25 mouse cellular contexts compared by ENCODE assay signal in genomic region chr8:34355059-34355458, GRCm38 (mm10).
DNase-seq lines count a peak whose midpoint lies in the region; ATAC-seq and TF ChIP-seq lines count a peak whose summit lies in the region.
"Had no signal": no experiment of that assay in that cellular context is flagged by ENCODE, and none has a peak within 500 bp of the region (broad histone marks: within the 10 kb centered on the region; RNA-seq: fewer than 3 reads in every experiment).

No protein-coding gene starts in this region.

- ATAC-seq in forebrain, embryonic 14.5 days: no peak
- no peak for ATAC-seq in forebrain, postnatal 0 days
- no peak for ATAC-seq in midbrain, embryonic 13.5 days
- ATAC-seq: CD4-positive, CD25-positive, alpha-beta regulatory T cell, adult 4 months; hindbrain, embryonic 16.5 days; intestine, embryonic 15.5 days had no signal

- no peak overlapping the region for H3K4me2 ChIP-seq in forebrain, embryonic 14.5 days (ENCODE audit: low read length)
- H3K4me2 ChIP-seq in forebrain, postnatal 0 days (ENCODE audit: low read depth): no peak overlapping the region
- H3K4me2 ChIP-seq in midbrain, embryonic 13.5 days (replicated peaks): no peak overlapping the region
- H3K4me2 ChIP-seq: embryonic facial prominence, embryonic 13.5 days; heart, embryonic 11.5 days; hindbrain, embryonic 13.5 days; intestine, embryonic 15.5 days had no signal

- H3K4me1 ChIP-seq in forebrain, embryonic 14.5 days (ENCODE audit: control insufficient read depth, insufficient read depth, low read length): peaks cover 11% of the 10 kb centered on the region; the same call in 1 of the 2 replicates
- H3K4me1 ChIP-seq in forebrain, postnatal 0 days (ENCODE audit: insufficient read depth): 0 out of 2 replicates have a peak, but pooled peaks cover 3% of the 10 kb centered on the region
- peaks cover 10% of the 10 kb centered on the region for H3K4me1 ChIP-seq in midbrain, embryonic 10.5 days
- no peaks in the 10 kb centered on the region for H3K4me1 ChIP-seq in midbrain, embryonic 13.5 days (replicated peaks)
- H3K4me1 ChIP-seq: embryonic facial prominence, embryonic 13.5 days; intestine, embryonic 15.5 days had no signal

- H3K27ac ChIP-seq in forebrain, embryonic 14.5 days (ENCODE audit: low read depth, low read length): no peak overlapping the region
- no peak overlapping the region for H3K27ac ChIP-seq in forebrain, postnatal 0 days (ENCODE audit: low read depth, low read length)
- 0 out of 2 replicates have a peak overlapping the region, but pooled peaks have one; percentile 38 for H3K27ac ChIP-seq in midbrain, embryonic 10.5 days (replicated peaks)
- no peak overlapping the region for H3K27ac ChIP-seq in midbrain, embryonic 13.5 days
- H3K27ac ChIP-seq: embryonic facial prominence, embryonic 10.5 days; embryonic facial prominence, embryonic 13.5 days; gastrocnemius, adult 2 months; hindbrain, embryonic 10.5 days; hindbrain, embryonic 13.5 days; intestine, embryonic 15.5 days had no signal

- intact Hi-C loops in heart, postnatal 10 days (cut with DNase I): no loop called here

- peak; percentile 37 for DNase-seq in forebrain, embryonic 14.5 days (ENCODE audit: low spot score)
- DNase-seq in forebrain, postnatal 0 days: no peak
- DNase-seq in midbrain, embryonic 10.5 days (ENCODE audit: low spot score): no peak
- peak; percentile 56 for DNase-seq in brain, embryonic 14.5 days (ENCODE audit: low read depth)
- no peak for DNase-seq in heart, postnatal 10 days
- DNase-seq: adrenal gland, adult 2 months; adrenal gland, postnatal 14 days; cerebellum, adult 11-12 months; cerebellum, adult 8-10 months; cerebellum, postnatal 36 days; embryo, embryonic 11 days; gastrocnemius, adult 2 months; gastrocnemius, postnatal 14 days; heart, adult 11 months; heart, postnatal 36 days had no signal

- H3K36me3 ChIP-seq in forebrain, embryonic 14.5 days (ENCODE audit: control insufficient read depth, insufficient read depth, low read length): no peaks in the 10 kb centered on the region
- no peaks in the 10 kb centered on the region for H3K36me3 ChIP-seq in forebrain, postnatal 0 days (ENCODE audit: insufficient read depth)
- no peaks in the 10 kb centered on the region for H3K36me3 ChIP-seq in midbrain, embryonic 10.5 days
- H3K36me3 ChIP-seq in midbrain, embryonic 13.5 days: no peaks in the 10 kb centered on the region
- H3K36me3 ChIP-seq: embryonic facial prominence, embryonic 10.5 days; embryonic facial prominence, embryonic 13.5 days; hindbrain, embryonic 10.5 days; hindbrain, embryonic 13.5 days; intestine, embryonic 15.5 days had no signal

- no peak for TF ChIP-seq POLR2A in brain, embryonic 14.5 days (IDR thresholded peaks at IDR 0.05; ENCODE audit: borderline replicate concordance, extremely low read depth, insufficient read depth, insufficient read length, poor library complexity, severe bottlenecking)

- no peaks in the 10 kb centered on the region for H3K9me3 ChIP-seq in forebrain, embryonic 14.5 days (replicated peaks; ENCODE audit: control insufficient read depth, low read length)
- no peaks in the 10 kb centered on the region for H3K9me3 ChIP-seq in forebrain, postnatal 0 days (ENCODE audit: low read length)
- no peaks in the 10 kb centered on the region for H3K9me3 ChIP-seq in midbrain, embryonic 10.5 days (replicated peaks)
- H3K9me3 ChIP-seq in midbrain, embryonic 13.5 days: no peaks in the 10 kb centered on the region
- H3K9me3 ChIP-seq: embryonic facial prominence, embryonic 10.5 days; embryonic facial prominence, embryonic 13.5 days; hindbrain, embryonic 10.5 days; hindbrain, embryonic 13.5 days; intestine, embryonic 15.5 days had no signal

- no peak for TF ChIP-seq CTCF in forebrain, postnatal 0 days (IDR thresholded peaks at IDR 0.05; ENCODE audit: low read depth)
- no peak for TF ChIP-seq CTCF in brain, embryonic 14.5 days (IDR thresholded peaks at IDR 0.05; ENCODE audit: borderline replicate concordance, extremely low read depth, insufficient read depth, insufficient read length)

- H3K9ac ChIP-seq in forebrain, embryonic 14.5 days (ENCODE audit: low read length): no peak overlapping the region
- H3K9ac ChIP-seq in forebrain, postnatal 0 days: no peak overlapping the region
- H3K9ac ChIP-seq in midbrain, embryonic 13.5 days (replicated peaks): no peak overlapping the region
- H3K9ac ChIP-seq: embryonic facial prominence, embryonic 13.5 days; hindbrain, embryonic 13.5 days; intestine, embryonic 15.5 days had no signal

- H3K4me3 ChIP-seq in forebrain, embryonic 14.5 days (ENCODE audit: low read depth, low read length): no peak overlapping the region
- H3K4me3 ChIP-seq in forebrain, postnatal 0 days (ENCODE audit: low read depth, low read length): no peak overlapping the region
- no peak overlapping the region for H3K4me3 ChIP-seq in midbrain, embryonic 10.5 days
- H3K4me3 ChIP-seq in midbrain, embryonic 13.5 days (replicated peaks): no peak overlapping the region
- H3K4me3 ChIP-seq: embryonic facial prominence, embryonic 10.5 days; embryonic facial prominence, embryonic 13.5 days; erythroblast, embryonic 14.5 days; gastrocnemius, adult 2 months; hindbrain, embryonic 10.5 days; hindbrain, embryonic 13.5 days; intestine, embryonic 15.5 days had no signal

- WGBS in forebrain, embryonic 14.5 days: 22% methylated on average over 13 of the region's 13 CpGs
- WGBS in forebrain, postnatal 0 days: 21% methylated on average over 13 of the region's 13 CpGs
- 38% methylated on average over 13 of the region's 13 CpGs for WGBS in midbrain, embryonic 10.5 days
- 19% methylated on average over 13 of the region's 13 CpGs for WGBS in midbrain, embryonic 13.5 days

- H3K27me3 ChIP-seq in forebrain, embryonic 14.5 days (replicated peaks; ENCODE audit: control insufficient read depth, insufficient read depth, low read length): no peaks in the 10 kb centered on the region
- H3K27me3 ChIP-seq in forebrain, postnatal 0 days (ENCODE audit: insufficient read depth, low read length): no peaks in the 10 kb centered on the region
- H3K27me3 ChIP-seq in midbrain, embryonic 10.5 days (ENCODE audit: low read depth, poor library complexity, severe bottlenecking): no peaks in the 10 kb centered on the region; the same call in 1 of the 2 replicates
- no peaks in the 10 kb centered on the region for H3K27me3 ChIP-seq in midbrain, embryonic 13.5 days
- H3K27me3 ChIP-seq: embryonic facial prominence, embryonic 13.5 days; hindbrain, embryonic 13.5 days; intestine, embryonic 15.5 days had no signal

Comparison
In these comparisons a context has a peak if more than half of its experiments do, and no peak if none do; other contexts are left out.
1. DNase-seq: peak in forebrain, embryonic 14.5 days (single experiment) and brain, embryonic 14.5 days (single experiment); none in forebrain, postnatal 0 days (single experiment), midbrain, embryonic 10.5 days (single experiment) and heart, postnatal 10 days (0 of 2).